Mouse (Mus musculus): ENCODE data around the gene Slc22a2.
A peak's percentile ranks its signal among the peaks of the same experiment; 100 is the strongest.
"Not testable (repeated sequence)": the region's sequence is repeated elsewhere in the genome, so short reads cannot be mapped to it uniquely, and the experiment has no call there.

Gene Slc22a2

GRCm38 (mm10) chr17:12583991-12584390 is at the start of gene Slc22a2:
Gene Slc22a2 (plus strand): TSS chr17:12584132.
- no peak for DNase-seq (ENCODE audit: low read depth, low spot score)

GRCm38 (mm10) chr17:12534353-12535145 is 49.4 kb upstream of the Slc22a2 start:
- peak; percentile 78 for DNase-seq (ENCODE audit: low read depth, low spot score)

- DNase-seq (ENCODE audit: low read depth, low spot score), result no peak
These were observed 21.7 kb upstream of the Slc22a2 start for GRCm38 (mm10) chr17:12562215-12562614.

DNA sequence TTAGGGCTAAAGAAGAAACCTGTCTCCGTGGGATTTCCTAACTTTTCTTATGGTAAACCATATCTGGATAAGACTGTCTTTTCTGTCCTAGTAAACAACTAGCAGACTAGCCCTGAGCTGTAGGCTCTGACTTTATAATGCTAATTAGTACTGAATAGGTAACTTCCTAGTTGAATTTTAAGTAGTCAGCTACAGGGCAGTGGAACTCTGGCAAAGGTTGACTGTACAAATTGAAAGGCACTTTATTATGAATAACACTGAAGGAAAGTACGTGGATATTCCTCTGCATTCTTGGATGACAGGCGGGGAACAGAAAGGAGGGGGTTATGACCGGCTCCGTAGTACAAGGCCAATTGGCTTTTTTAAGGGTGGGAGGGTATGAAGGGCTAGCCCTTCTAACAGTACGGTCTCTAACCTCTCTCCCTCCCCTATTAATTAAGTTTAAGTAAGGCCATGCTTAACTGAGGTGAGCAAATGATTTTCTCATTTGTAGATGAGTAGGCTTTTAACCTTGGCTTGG is 19.4 kb upstream of the Slc22a2 start:
- not testable (repeated sequence) for DNase-seq (ENCODE audit: low read depth, low spot score)

GRCm38 (mm10) chr17:12565443-12565842 is 18.5 kb upstream of the Slc22a2 start:
- DNase-seq (ENCODE audit: low read depth, low spot score), result no peak

GRCm38 (mm10) chr17:12571316-12571715 is 12.6 kb upstream of the Slc22a2 start:
- DNase-seq (ENCODE audit: low read depth, low spot score), result no peak

DNA sequence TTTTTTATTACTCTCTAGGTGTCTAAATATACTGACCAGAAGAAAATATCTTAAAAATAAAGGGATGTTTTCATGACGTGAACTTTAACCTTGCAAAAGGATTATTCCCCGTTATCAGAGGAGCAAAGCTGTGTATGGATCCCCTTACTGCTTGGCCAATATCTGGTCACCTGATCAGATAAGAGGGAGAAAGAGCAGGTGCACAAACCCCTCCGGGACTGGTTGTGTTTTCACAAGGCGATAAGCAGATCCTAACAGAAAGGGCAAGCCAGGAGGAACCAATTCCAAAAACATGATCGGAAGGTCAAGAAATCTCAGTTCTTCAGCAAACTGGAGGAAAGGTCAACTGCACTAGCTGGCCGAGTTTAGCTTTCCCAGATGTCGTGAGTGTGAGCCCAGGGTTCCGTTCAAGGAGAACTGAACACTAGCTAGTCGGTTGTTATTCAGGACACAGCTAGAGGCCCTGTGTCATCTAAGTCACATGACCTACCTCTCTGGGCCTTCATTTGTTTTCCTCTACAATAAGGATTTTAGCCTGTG is 11.9 kb upstream of the Slc22a2 start:
- no peak for DNase-seq (ENCODE audit: low read depth, low spot score)

DNA sequence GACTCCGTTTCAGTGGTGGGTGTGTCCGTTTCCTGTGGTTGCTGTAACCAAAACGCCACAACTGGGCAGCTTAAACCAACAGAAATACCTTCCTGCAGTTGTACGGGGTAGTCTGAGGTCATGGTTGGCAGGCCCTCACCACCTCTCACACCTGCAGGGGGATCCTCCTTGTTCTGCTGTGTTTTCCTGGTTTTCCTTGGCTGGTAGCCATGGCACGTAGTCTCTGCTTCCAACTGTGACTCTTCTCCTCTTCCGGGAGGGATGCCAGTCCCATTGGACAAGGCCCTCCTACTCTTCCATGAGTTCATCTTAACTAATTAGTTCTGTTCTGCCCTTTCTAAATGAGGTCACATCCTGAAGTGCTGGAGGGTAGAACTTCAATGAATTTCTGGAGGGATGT is 8.5 kb upstream of the Slc22a2 start:
- no peak for DNase-seq (ENCODE audit: low read depth, low spot score)

DNA sequence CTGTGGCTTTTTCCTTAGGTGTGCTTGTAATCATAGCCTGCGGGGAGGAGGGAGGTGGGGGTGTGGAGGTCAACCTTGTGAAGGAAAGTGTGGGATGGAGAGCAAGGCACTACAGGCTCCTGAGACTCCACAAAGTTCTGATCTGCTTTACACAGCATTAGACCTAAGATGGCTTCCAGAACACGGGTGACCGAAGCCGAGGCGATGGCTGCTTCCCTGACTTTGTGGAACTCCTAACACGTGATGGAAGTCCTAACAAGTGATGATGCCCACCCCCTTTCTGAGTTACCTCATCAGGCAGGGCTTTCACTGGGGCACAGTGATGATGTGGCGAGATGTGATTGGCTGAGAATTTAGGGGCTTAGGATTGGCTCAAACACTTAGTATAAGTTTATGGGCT is 6.8 kb upstream of the Slc22a2 start:
- DNase-seq (ENCODE audit: low read depth, low spot score), result no peak

GRCm38 (mm10) chr17:12585366-12585765 is 1.4 kb downstream of the Slc22a2 start:
- no peak for DNase-seq (ENCODE audit: low read depth, low spot score)

GRCm38 (mm10) chr17:12586966-12587365 is 3.0 kb downstream of the Slc22a2 start:
- no peak for DNase-seq (ENCODE audit: low read depth, low spot score)

GRCm38 (mm10) chr17:12588801-12589247 is 4.9 kb downstream of the Slc22a2 start:
- DNase-seq (ENCODE audit: low read depth, low spot score), result no peak

GRCm38 (mm10) chr17:12590911-12591625 is 7.1 kb downstream of the Slc22a2 start:
- no peak for DNase-seq (ENCODE audit: low read depth, low spot score)

DNA sequence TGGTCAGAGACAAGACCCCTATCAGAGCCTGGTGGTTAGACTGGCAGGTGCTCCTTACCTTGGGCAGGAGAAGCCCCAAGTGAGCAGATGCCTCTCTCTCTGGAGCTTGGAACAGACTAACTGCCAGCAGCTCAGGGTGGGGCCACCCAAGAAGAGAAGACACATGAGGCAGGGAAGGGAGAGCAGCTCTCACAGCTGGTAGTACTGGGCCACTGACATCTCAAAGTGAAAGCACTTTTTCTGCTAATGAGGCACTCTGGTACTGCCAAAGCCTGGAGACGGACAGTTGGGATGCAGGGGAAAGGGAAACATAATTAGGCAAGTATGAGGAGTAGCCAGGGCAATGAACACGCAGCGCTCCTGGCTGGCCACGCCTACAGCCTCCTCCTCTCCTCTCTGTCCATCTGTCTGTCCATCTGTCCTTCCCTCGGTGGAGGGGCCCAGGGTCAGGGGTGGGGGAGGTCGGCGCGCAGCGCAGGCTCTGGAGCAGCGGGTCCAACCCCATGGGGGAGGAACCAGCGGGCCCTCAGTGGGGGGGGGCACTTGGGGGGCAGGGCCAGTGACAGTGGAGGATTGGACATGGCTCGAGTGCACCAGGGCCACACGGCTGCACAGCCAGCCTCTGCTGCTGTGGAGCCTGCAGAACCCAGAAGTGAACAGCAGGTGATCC is 12.0 kb downstream of the Slc22a2 start:
- DNase-seq (ENCODE audit: low read depth, low spot score), result no peak

DNA sequence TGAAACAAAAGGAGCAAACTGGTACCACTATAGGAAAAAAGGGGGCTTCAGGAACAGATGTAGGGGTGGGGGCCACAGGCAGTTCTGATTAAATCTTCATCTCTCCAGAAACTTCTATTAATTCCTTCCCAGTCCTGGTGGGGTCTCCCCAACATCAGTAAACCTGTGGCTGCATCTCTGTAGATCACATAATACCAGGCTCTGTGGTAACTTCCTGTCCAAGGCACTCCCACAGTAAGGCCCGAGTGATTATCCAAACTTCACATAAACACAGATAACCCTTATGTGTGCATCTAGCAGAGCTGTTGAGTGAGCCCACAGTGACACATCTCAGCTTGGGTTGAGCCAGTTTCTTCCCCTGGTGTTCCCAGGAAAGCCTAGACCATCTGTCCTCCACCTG is 22.7 kb downstream of the Slc22a2 start:
- no peak for DNase-seq (ENCODE audit: low read depth, low spot score)

DNA sequence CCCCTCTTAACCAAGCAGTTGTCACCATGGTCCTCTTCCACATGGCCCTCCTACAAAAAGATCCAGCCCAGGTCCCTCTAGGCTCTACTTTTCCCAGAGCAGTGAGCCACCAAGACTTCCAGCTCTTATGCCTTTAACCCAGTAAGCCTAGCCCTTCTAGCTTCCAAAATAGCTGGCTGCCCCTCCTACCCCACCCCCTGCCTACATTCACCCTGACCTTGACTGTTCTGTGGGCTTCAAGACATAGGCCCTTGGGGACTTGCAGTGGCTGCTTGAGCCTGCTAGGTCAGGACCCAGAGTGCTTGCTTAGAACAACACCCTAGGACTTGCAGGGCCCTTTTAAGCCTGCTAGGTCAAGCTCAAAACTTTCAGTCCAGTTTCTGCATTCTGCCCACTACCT is 23.3 kb downstream of the Slc22a2 start:
- DNase-seq (ENCODE audit: low read depth, low spot score), result no peak

DNA sequence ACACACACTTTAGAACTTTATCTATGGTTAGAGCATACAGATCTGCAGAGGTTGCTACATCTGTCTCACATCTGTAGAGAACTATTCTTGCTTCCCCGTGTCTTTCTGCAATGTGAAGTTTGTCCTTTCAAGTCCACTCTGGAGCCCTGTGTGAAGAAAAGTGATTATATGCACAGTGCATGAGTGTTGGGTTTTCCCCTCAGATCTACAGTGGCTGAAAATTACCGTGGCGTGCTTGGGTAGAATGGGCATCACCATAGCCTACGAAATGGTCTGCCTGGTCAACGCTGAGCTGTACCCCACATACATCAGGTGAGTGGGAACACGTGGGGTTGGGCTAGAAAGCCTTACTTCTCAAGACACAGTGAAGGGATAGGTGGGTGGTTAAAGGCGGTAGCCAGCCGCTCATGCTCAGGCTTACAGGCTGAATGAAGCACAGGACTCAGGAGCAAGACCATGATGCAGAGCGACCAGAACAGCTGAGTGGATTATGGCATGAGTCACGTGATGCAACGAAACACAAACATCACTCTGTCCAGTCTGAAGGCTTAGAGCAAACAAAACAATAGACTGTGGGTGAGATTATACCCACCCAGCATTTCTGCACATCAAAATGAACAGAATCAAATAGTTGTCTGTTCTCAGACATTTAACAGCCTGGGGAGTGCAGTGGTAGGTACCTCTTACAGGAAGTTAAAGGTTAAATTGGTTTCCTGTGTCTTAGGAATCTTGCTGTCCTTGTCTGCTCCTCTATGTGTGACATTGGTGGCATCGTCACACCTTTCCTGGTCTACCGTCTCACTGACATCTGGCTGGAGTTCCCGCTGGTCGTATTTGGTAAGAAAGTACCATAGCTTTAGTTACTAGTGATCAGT is 30.8 kb downstream of the Slc22a2 start:
- DNase-seq (ENCODE audit: low read depth, low spot score), result no peak

DNA sequence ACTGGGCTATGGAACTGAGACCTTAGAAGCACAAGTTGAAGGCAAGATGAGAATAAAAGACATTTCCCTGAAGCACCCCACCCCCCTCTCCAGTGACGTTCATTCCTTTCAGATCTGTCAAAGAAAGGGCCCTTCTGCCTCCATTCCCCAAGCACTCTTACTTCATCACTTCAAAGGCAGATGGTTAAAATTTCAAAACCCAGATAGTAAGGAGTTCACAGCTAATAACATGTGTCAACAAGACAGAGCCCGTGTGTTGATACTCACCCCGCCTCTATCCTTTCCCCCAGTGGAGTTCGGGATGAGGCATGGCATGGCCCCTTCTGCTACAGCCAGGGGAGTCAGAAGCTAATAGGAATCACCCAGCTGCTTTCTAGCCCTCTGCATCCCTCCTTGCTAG is 31.5 kb downstream of the Slc22a2 start:
- no peak for DNase-seq (ENCODE audit: low read depth, low spot score)

DNA sequence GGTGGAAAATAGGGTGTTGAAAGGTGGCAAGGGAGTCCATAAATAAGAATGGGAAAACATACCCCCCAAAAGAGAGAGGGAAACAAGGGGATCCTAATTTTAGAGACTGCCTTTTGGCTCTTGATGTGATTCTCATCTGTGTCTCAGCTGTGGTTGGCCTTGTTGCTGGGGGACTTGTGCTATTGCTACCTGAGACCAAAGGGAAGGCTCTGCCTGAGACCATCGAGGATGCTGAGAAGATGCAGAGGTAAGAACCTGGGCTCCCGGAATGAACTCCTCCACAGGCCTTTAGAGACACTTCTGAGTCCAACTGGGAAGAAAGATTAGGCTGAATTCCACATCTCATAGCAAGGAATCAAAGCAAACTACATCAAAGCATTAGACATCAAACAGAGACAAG is 35.7 kb downstream of the Slc22a2 start:
- no peak for DNase-seq (ENCODE audit: low read depth, low spot score)

GRCm38 (mm10) chr17:12627983-12628382 is 44.1 kb downstream of the Slc22a2 start:
- DNase-seq (ENCODE audit: low read depth, low spot score), result no peak
